Mouse (Mus musculus) embryonic stem cell, embryonic (primary cell): ENCODE results near the gene Foxp1.

Experiments
- CTCF ChIA-PET, 4 experiments: fragments of 300-600 bp in 2 of 4; fragments of 350-600 bp in 2 of 4; sonication (Branson Sonifier 250); formaldehyde crosslinking; loops; one replicate each; lab custom pipeline; 2022; ENCODE audit warnings: inconsistent platforms in 2 of 4; lab: Charles Lee
- POLR2A ChIA-PET, 4 experiments: fragments of 300-600 bp in 2 of 4; fragments of 350-600 bp in 2 of 4; sonication (Branson Sonifier 250); formaldehyde crosslinking; loops; one replicate each; lab custom pipeline; 2022; ENCODE audit warnings: antibody characterized with exemption in 4 of 4, inconsistent platforms in 1 of 4; lab: Charles Lee

Gene Foxp1

GRCm38 (mm10) chr6:99305236-99305635 is 217.3 kb downstream of the Foxp1 start:
- CTCF ChIA-PET, result no interaction called here
- POLR2A ChIA-PET, result interaction anchor here in 1 of 4 experiments (0.6 kb wide), 1 partner anchor 82 kb away, joined by 3 read pairs; no protein-coding TSS in a partner anchor

DNA sequence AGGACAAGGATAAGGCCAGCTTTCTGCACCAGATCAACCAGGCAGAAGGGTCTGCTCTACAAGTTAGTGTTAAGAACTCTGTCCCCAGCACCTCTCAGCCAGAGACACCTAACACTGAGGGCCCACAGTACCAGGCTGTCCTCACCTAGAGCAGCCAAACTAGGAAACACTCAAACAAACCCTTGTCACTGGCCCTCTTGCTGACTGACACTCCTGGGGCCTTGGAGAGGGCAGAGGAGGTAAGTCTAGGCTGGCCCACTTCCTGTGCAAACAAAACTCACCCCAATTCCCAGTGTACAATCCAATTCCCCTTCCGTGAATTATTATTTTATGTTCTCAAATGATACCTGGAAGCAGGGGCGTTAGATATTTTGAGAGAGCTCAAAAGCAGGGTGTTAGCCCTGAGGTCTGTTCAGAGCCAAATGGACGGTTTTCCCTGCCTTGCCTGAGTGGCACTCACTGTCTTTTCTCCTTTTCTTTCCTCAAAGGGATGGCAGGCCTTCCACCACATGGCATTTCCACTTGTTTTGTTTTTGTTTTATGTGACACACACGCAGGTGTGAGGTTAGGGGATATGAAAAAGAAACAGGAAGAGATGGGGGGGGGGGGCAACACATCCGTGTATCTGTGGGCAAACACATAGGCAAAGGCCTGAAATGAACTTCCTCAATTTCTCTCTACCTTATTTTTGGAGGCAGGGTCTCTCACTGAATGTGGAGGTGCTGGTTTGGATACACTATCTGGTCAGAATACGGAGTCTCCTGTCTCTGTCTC is 219.7 kb downstream of the Foxp1 start:
- ChIA-PET POLR2A (interaction anchor here in 1 of 4 experiments (0.8 kb wide), 1 partner anchor 1210 kb away, joined by 3 read pairs; no protein-coding TSS in a partner anchor), CTCF (no interaction called here)

- POLR2A ChIA-PET, result no interaction called here
- CTCF ChIA-PET, result interaction anchor here in 1 of 4 experiments (0.7 kb wide), 1 partner anchor 25 kb away, joined by 3 read pairs; no protein-coding TSS in a partner anchor
Measured at GRCm38 (mm10) chr6:99301923-99302322, 220.6 kb downstream of the Foxp1 start.

DNA sequence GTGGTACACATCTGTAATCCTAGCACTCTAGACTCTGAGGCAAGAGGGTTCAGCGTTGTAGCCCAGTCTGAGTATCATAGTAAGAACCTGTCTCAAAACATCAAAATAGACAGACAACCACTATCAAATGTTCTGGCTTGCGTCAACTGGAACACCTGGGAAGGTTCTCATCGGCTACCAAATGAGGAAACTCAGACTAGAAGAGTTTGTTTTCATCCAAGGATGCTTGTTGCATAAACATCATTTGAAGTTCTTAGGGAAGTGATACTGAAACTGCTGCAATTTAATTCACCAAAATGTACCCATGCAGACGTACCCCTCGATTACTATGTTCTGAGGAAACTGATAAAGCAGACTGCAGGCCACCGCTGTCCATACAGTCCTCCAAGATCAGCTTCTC is 222.3 kb downstream of the Foxp1 start:
- POLR2A ChIA-PET, result no interaction called here
- CTCF ChIA-PET, result no interaction called here

DNA sequence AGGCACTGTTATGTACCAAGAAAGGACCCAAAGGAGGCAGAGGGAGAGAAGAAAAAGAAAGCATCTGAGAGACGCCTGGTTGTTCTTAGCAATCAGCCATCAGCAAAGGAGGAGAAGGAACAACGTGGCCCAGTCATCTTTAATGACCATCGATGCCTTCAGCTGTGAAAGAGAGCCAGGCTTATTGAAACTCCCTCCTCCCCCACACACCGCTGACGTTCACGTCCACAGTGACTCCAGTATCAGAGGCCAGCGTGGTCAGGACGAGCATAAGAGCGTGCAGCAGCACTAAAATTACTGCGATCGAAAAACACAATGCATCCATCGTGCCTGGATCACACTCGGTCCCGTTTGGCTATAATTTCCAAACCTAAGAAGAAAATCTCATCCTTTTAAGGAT is 223.3 kb downstream of the Foxp1 start:
- ChIA-PET POLR2A (no interaction called here), CTCF (no interaction called here)

- ChIA-PET POLR2A (no interaction called here), CTCF (interaction anchor here in 1 of 4 experiments (0.6 kb wide), 1 partner anchor 683 kb away, joined by 4 read pairs; no protein-coding TSS in a partner anchor)
Measured at GRCm38 (mm10) chr6:99297535-99297934, 225.0 kb downstream of the Foxp1 start.

DNA sequence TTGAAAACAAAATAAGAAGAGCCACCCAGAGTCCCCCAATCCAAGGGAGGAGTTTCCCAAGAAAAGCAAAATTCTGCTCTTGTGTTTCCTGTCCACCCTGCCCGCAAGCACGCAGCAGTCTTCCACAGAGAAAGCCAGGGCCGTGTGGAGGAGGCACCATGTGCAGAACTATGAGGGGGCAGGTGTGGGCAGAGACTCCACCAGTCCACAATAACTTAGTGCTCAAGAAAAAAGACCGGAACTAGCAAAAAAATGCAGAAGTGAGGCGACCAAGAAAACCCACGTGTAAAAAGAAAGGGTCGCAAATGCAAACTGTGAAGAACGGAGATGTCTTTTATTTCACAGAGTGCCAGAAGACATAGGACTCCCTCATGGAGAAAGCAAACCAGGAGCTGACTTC is 227.0 kb downstream of the Foxp1 start:
- POLR2A ChIA-PET, result no interaction called here
- CTCF ChIA-PET, result no interaction called here

GRCm38 (mm10) chr6:99289220-99289619 is 233.3 kb downstream of the Foxp1 start:
- CTCF ChIA-PET, result no interaction called here
- POLR2A ChIA-PET, result no interaction called here

GRCm38 (mm10) chr6:99285026-99285425 is 237.5 kb downstream of the Foxp1 start:
- POLR2A ChIA-PET, result no interaction called here
- CTCF ChIA-PET, result no interaction called here

- POLR2A ChIA-PET, result no interaction called here
- CTCF ChIA-PET, result no interaction called here
Measured at GRCm38 (mm10) chr6:99284019-99284418, 238.5 kb downstream of the Foxp1 start.

DNA sequence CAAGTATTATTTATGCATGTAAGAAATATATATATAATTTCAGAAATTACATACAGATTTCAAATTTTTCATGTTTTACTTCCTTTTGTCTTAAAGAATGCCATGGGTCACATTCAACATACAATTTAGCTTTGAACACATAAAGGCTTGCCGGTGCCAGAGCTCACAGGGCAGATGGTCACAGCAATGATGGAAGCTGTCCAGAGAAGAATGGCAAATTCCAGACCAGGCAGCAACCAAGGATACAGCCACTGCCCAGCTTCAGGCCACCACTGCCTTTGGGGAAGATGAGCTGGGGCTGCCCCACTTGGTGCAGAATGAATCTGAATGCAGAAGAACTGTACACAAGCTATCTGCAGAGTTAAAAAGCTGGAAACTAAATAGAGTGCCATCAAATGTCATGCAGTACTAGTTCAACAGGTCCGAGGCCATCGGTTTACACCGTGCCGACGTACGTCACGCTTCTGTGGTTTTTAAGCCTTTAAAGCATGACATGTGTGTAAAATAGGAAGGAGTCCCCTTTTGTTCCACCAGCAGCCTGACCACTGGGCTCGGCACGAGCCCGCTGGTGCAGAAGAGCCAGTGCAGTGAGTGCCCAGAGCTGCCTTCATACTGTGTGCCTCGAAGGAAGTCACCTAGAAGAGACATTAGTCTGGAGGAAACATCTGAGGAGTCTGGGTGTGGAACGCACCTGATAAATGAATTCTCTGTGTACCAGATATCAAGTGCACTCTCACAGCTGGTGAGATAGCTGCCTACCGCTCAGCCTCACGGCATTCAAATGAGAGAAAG is 239.5 kb downstream of the Foxp1 start:
- POLR2A ChIA-PET, result no interaction called here

GRCm38 (mm10) chr6:99281433-99281832 is 241.1 kb downstream of the Foxp1 start:
- ChIA-PET POLR2A (no interaction called here), CTCF (no interaction called here)

More for the DNA sequence above, 239.5 kb downstream of the Foxp1 start:
- CTCF ChIA-PET, result no interaction called here

GRCm38 (mm10) chr6:99280619-99281018 is 241.9 kb downstream of the Foxp1 start:
- ChIA-PET CTCF (interaction anchor here in 1 of 4 experiments (0.6 kb wide), 1 partner anchor 15 kb away, joined by 3 read pairs; no protein-coding TSS in a partner anchor), POLR2A (no interaction called here)

- POLR2A ChIA-PET, result no interaction called here
- CTCF ChIA-PET, result no interaction called here
Measured at GRCm38 (mm10) chr6:99277251-99277650, 245.3 kb downstream of the Foxp1 start.

DNA sequence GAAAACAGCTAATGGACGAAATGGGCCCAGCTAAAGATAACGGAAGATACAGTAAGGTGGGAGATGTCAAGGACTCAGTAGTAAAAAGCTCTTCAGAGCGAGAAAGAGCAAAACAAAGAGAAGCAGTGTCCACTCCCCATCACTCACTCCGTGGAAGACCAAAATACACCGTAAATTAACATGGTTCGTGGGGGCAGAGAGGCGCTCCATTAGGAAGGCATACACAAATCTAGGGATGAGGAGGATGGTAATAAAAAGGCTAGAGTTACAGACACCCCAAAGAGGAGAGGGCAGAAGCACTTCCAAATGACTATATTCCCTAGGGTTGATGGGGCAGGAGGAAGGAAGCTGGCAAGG is 246.2 kb downstream of the Foxp1 start:
- ChIA-PET POLR2A (no interaction called here), CTCF (interaction anchor here in 1 of 4 experiments (0.6 kb wide), 1 partner anchor 628 kb away, joined by 9 read pairs; no protein-coding TSS in a partner anchor)

- ChIA-PET POLR2A (no interaction called here), CTCF (interaction anchor here in 2 of 4 experiments (0.6 kb wide), 2 partner anchors 179 to 627 kb away, joined by 9 read pairs; no protein-coding TSS in a partner anchor)
Measured at GRCm38 (mm10) chr6:99275381-99276296, 246.9 kb downstream of the Foxp1 start.

GRCm38 (mm10) chr6:99274667-99275066 is 247.9 kb downstream of the Foxp1 start:
- ChIA-PET CTCF (no interaction called here), POLR2A (no interaction called here)

DNA sequence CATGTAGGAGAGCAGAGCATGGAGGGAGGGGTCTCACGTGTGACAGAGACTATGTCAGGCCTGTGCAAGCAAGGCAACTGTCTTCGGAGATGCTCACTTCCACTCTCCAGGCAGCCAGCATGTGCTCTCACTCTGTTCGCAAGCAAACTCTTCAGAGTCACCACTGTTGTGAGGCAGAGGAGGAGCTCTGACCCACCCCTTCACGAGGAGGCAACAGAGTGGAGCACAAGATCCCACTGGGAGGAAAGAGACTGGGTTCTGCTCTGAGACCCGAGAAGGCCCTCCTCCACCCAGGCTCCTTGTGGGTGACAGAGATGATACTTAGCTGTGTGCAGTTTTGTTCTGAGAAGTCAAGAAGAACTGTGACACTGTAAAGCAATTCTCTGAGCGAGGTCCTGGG is 248.3 kb downstream of the Foxp1 start:
- POLR2A ChIA-PET, result no interaction called here
- CTCF ChIA-PET, result no interaction called here

GRCm38 (mm10) chr6:99273177-99273576 is 249.3 kb downstream of the Foxp1 start:
- ChIA-PET POLR2A (interaction anchor here in 1 of 4 experiments (0.5 kb wide), 1 partner anchor 247 kb away, joined by 3 read pairs; no protein-coding TSS in a partner anchor), CTCF (no interaction called here)
